Comparison of ENCODE assay signal across 35 mouse cellular contexts in the genomic region with DNA sequence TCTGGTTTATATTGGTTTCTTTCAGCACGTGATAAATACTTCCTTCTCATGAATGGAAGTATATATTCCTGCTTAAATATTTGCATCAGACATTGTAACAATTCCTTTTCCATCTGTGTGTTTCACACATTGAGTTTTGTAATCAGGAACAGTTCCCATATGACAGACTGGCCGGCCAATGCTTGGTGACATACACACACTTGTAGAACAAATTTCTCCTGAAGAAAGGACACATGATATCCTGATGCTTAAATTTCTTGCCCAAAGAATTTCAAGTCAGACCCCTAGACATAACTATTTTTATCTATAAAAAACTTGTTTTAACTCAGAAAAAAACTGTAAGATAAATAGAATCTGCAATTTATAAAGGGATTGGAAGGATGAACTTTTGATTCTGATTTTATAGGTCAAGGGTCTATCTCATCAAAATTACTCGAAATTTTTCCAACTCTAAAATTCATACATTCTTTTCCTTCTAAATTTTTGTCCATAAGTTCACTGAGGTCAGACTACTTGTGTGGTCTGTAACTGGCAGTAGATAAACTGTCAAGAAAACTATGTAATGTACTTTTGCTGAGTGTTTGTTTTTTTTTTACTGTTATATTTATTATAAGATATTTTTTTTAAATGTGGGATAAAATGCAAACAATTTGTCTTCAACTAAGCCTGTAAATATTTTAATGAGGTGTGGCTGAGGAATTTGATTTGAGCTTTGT. TPM values are rescaled to one million over a fixed set of nuclear protein-coding genes. Genes with fewer than 3 reads are reported as not detected.
"Had no signal": no experiment of that assay in that cellular context is flagged by ENCODE, and none has a peak within 500 bp of the region (broad histone marks: within the 10 kb centered on the region; RNA-seq: fewer than 3 reads in every experiment).

No protein-coding gene starts in this region.

- H3K36me3 ChIP-seq: limb, embryonic 10.5 days; limb, embryonic 12.5 days; limb, embryonic 13.5 days; limb, embryonic 15.5 days; liver, embryonic 12.5 days; liver, embryonic 13.5 days; liver, embryonic 15.5 days; midbrain, embryonic 10.5 days; midbrain, embryonic 12.5 days; midbrain, embryonic 13.5 days; midbrain, embryonic 15.5 days; neural tube, embryonic 12.5 days had no signal

- DNase-seq: layer of hippocampus, postnatal 36 days; left cerebral cortex, postnatal 4 days; liver; liver, embryonic 13.5 days; liver, postnatal 0 days; lung, adult 2 months; lung, postnatal 10 days; lung, postnatal 36 days; midbrain, embryonic 14.5 days had no signal

- H3K4me3 ChIP-seq: left cerebral cortex, adult 2 months; limb, embryonic 10.5 days; limb, embryonic 12.5 days; limb, embryonic 13.5 days; limb, embryonic 15.5 days; liver, embryonic 12.5 days; liver, embryonic 13.5 days; liver, embryonic 15.5 days; megakaryocyte, embryonic 14.5 days; midbrain, embryonic 10.5 days; midbrain, embryonic 12.5 days; midbrain, embryonic 13.5 days; midbrain, embryonic 15.5 days; myocyte; neural tube, embryonic 12.5 days had no signal

- H3K4me2 ChIP-seq: limb, embryonic 12.5 days; limb, embryonic 13.5 days; limb, embryonic 15.5 days; liver, embryonic 11.5 days; liver, embryonic 12.5 days; liver, embryonic 13.5 days; liver, embryonic 15.5 days; midbrain, embryonic 11.5 days; midbrain, embryonic 12.5 days; midbrain, embryonic 13.5 days; midbrain, embryonic 15.5 days; neural tube, embryonic 12.5 days had no signal

- H3K9ac ChIP-seq: limb, embryonic 12.5 days; limb, embryonic 13.5 days; limb, embryonic 15.5 days; liver, embryonic 12.5 days; liver, embryonic 13.5 days; liver, embryonic 14.5 days; liver, embryonic 15.5 days; liver, postnatal 0 days; midbrain, embryonic 12.5 days; midbrain, embryonic 13.5 days; midbrain, embryonic 15.5 days; neural tube, embryonic 12.5 days had no signal

- H3K9me3 ChIP-seq: limb, embryonic 10.5 days; limb, embryonic 12.5 days; limb, embryonic 13.5 days; limb, embryonic 15.5 days; liver, embryonic 12.5 days; liver, embryonic 13.5 days; liver, embryonic 15.5 days; megakaryocyte, embryonic 14.5 days; midbrain, embryonic 10.5 days; midbrain, embryonic 12.5 days; midbrain, embryonic 13.5 days; midbrain, embryonic 15.5 days; neural tube, embryonic 12.5 days had no signal

- H3K27me3 ChIP-seq: limb, embryonic 12.5 days; limb, embryonic 13.5 days; limb, embryonic 15.5 days; liver, embryonic 12.5 days; liver, embryonic 13.5 days; liver, embryonic 15.5 days; megakaryocyte, embryonic 14.5 days; midbrain, embryonic 12.5 days; midbrain, embryonic 13.5 days; midbrain, embryonic 15.5 days; neural tube, embryonic 12.5 days had no signal

- ATAC-seq: liver, embryonic 12.5 days; liver, postnatal 0 days; lung, postnatal 0 days; midbrain, embryonic 13.5 days; midbrain, embryonic 15.5 days; midbrain, embryonic 16.5 days had no signal

- H3K27ac ChIP-seq: left cerebral cortex, adult 2 months; limb, embryonic 10.5 days; limb, embryonic 12.5 days; limb, embryonic 13.5 days; limb, embryonic 15.5 days; liver, embryonic 12.5 days; liver, embryonic 13.5 days; liver, embryonic 14.5 days; liver, embryonic 15.5 days; macrophage; midbrain, embryonic 10.5 days; midbrain, embryonic 12.5 days; midbrain, embryonic 13.5 days; midbrain, embryonic 15.5 days; neural tube, embryonic 12.5 days had no signal

- H3K4me1 ChIP-seq: limb, embryonic 10.5 days; limb, embryonic 12.5 days; limb, embryonic 13.5 days; limb, embryonic 15.5 days; liver, embryonic 12.5 days; liver, embryonic 13.5 days; liver, embryonic 15.5 days; megakaryocyte, embryonic 14.5 days; midbrain, embryonic 10.5 days; midbrain, embryonic 12.5 days; midbrain, embryonic 13.5 days; midbrain, embryonic 15.5 days; neural tube, embryonic 12.5 days had no signal

RNA-seq across cellular contexts. Expression of a gene that starts 18.4 kb away (rescaled TPM):
- polyA plus RNA-seq: limb, embryonic 10.5 days; limb, embryonic 11.5 days; limb, embryonic 12.5 days; limb, embryonic 13.5 days; limb, embryonic 14.5 days; liver, adult 2 months; liver, embryonic 11.5 days; liver, embryonic 12.5 days; liver, embryonic 13.5 days; liver, embryonic 14.5 days; macrophage; midbrain, embryonic 10.5 days; midbrain, embryonic 12.5 days; midbrain, embryonic 14.5 days; midbrain, embryonic 15.5 days; midbrain, postnatal 0 days; myocyte; neural tube, embryonic 11.5 days; neural tube, embryonic 12.5 days had no signal

RNA-seq across cellular contexts. Expression of a gene that starts 27.9 kb away (rescaled TPM):
- polyA plus RNA-seq: limb, embryonic 10.5 days; limb, embryonic 11.5 days; limb, embryonic 12.5 days; limb, embryonic 13.5 days; limb, embryonic 14.5 days; limb, embryonic 15.5 days; liver, adult 2 months; liver, embryonic 13.5 days; liver, embryonic 15.5 days; liver, embryonic 16.5 days; liver, postnatal 0 days; lung, adult 2 months; lung, postnatal 0 days; macrophage; midbrain, embryonic 10.5 days; midbrain, embryonic 11.5 days; midbrain, embryonic 12.5 days; midbrain, embryonic 13.5 days; midbrain, embryonic 14.5 days; midbrain, embryonic 15.5 days; midbrain, postnatal 0 days; myocyte had no signal

RNA-seq across cellular contexts. Expression of a gene that starts 59.3 kb away (rescaled TPM):
- polyA plus RNA-seq: limb, embryonic 11.5 days; liver, adult 2 months; liver, embryonic 13.5 days; liver, embryonic 14.5 days; liver, embryonic 15.5 days; liver, embryonic 16.5 days; liver, postnatal 0 days; macrophage; myocyte had no signal
